Mouse (Mus musculus) c-Kit-positive CD71-positive TER-119-positive erythroid progenitor cells, embryonic 14.5 days (primary cell): ENCODE data around the gene Pparg.

Experiments
- DNase-seq: peaks from one replicate; pipeline ENCODE4 v3.0.0-alpha.2; 2013; ENCODE audit warnings: low spot score

Gene Pparg

DNA sequence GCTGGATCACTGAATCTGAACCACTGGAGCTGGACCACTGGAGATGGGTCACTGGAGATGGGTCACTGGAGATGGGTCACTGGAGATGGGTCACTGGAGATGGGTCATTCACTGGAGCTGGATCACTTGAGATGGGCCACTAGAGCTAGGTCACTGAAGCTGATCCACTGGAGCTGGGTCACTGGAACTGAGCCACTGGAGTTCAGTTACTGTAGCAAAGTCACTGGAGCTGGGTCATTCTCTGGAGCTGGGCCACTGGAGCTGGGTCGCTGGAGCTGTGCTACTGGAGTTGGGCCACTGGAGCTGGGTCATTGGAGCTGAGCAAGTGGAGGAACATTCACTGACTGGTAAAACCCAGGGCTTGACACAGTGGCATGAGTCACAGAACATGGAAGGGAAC lies 145.7 kb downstream of the Pparg start:
- DNase-seq, result no peak

DNA sequence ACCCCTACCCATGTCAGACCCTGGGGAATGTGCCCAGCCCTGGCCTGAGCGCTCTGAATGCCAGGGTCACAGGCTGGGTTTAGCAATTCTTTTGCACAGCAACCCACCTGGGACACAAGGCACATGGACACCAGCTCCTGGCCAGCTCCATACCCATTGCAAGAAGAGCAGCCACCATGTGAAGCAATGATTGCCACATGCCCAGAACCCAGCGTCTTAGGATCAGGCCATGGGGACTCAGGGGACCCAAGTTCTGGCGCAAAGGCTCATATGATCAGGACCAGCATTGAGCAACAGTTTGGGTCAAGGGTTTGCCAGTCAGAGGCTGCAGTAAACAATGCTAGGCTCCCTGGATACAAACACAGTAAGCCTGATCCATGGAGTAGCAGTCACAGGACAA lies 150.7 kb downstream of the Pparg start:
- DNase-seq, result no peak

DNA sequence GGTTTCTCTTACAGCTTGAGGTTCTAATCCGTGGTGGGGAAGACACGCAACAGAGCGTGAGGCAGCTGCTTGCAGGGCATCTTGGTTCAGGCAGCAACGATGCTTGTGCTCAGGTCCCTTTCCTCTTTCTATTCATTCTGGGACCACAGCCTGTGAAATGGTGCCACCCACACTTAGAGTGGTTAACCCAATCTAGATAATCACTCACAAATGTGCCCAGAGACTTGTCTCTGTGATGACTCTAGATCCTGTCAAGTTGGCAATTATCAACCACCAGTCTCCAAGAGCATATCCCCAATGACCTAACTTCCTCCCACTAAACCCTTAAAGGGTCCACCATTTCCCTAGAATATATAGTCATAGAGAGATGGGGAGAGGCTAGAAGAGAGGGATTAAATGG lies 152.5 kb downstream of the Pparg start:
- DNase-seq, result no peak

DNA sequence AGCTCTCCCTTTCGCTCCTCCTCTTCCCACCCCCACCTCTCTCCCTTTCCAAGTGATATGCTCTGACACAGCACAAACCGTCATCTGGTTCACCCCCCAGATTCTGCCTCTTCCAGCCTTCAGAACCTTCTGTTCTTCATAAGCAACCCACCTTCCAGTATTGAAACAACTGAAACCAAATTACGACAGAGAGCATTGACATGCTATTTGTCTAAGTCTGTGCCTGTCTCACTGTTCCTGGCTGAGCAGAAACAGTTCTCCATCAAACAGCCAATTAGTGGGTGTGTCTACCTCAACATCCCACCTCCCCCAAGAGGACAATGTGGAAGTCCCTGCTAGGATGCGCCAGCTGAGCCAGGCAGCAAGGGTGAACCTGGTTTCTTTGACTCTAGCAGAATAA lies 157.2 kb downstream of the Pparg start:
- DNase-seq, result no peak

DNA sequence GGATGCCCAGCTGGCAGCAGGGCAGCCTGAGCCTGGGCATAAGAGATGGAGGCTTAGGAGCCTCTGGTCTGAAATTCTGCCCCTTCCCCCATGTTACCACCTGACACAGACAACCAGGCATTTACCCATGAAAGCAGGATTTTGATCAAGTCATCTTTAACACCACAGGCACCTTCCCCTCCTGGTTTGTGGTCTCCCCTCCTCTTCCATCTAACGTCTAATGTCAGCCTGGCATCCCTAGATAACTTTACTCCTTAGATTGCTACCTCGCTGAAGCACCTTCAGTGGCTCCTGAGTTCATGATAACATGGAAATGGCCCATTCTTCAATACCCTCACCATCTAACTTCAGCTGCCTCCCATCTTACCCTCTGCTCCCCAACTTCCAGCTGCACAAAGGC lies 157.6 kb downstream of the Pparg start:
- no peak for DNase-seq

DNA sequence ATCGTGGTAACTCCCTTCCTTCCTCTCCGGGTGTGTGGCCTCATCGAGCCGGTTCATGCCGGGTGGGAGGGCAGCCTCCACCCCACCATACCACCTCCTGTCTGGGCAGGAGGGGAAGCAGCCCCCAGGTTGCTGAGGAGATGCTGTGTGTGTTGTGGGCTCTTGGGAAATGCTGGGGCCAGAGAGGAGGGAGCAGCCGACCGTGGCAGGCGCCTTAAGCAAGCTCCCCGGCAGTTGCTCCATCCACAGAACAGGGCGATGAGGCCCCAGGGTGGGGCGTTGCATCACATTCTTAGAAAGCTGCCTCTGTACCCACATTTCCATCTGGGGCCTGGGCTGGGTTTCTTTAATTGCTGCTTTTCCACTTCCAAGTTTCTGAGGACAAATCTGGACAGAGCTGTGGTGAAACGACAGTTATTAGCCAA lies 158.5 kb downstream of the Pparg start:
- DNase-seq, result no peak

DNA sequence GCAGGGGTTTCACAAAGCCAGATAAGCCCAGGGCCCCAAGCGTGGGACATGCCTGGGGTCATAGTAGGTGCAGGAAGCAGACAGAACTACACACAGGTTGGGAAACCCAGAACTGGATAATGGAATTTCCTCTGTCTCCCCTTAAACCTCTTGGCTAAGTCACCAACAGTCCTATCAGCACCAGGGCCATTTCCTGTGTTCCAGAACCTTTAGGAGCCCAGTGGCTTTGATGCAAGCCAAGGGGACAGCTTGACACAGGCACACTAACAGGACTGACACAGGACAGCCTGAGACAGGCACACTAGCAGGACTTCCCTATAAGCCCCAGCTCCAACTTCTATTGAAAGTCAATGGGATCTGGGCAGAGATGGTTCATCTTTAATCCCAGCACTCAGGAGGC lies 161.2 kb downstream of the Pparg start:
- DNase-seq, result no peak

DNA sequence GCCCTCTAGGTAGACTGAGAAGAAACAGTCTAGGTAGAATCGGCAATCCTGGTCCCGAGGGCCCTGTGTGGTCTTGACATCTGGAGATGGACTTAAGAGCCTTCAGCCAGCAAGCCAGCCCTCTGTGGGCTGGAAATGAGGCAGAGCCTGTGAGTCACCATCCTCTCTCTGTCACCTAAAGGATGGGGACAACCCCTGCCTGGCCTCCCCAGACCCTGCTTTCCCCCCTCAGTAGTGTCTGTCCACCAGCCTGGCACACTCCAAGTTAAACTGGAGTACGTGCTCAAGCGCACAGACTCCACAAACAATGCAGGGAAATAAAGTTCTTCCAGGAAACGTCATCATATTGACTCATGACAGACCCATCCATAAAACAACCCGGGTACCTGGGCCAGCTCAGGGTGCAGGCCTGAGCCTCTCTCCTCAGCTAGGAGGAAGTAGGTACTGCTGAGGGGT lies 162.0 kb downstream of the Pparg start:
- DNase-seq, result no peak

DNA sequence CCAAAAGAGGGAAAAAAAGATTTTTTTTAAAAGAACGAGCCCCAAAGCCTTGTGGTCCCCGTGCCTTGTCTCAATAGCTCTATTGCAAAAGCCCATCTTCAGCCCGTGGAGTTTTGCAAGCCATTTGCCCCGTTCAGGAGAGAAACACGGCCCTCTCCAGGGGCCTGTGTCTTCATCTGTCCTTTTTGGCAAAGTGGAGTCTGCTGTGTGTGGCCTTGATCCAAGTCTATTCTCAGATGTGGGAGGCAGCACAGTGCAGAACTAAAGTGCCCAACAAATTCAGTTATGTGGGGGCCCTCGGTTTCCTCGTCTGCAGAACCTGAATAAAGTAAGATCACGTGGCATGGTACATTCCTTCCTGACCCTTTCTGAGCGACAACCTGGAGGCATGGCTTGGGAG lies 162.4 kb downstream of the Pparg start:
- DNase-seq, result no peak

DNA sequence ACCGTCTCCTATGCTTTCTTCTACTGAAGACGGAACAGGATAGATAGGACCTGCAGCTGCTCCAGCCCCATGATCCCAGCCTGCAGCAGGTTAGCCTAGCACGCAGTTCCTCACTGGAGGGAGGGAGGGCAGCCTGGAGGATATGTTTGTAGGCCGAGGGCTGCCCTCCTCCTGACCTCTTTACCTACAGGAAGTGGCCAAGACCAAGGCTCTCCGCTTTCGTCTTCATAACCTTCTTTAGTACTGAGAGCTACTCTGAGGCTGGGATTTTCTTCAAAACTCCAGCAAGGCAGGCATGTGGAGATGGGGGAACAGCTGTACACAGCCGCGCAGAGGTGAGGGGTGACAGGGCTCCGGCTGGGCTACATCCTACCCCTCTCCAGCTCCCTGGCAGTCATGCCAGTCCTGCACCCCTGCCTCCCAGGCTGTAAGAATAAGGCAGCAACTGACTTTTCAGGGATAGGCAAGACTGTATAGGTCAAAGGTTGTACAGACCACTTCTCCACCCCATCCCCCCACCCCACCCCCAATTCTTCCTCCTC lies 163.8 kb downstream of the Pparg start:
- no peak for DNase-seq

DNA sequence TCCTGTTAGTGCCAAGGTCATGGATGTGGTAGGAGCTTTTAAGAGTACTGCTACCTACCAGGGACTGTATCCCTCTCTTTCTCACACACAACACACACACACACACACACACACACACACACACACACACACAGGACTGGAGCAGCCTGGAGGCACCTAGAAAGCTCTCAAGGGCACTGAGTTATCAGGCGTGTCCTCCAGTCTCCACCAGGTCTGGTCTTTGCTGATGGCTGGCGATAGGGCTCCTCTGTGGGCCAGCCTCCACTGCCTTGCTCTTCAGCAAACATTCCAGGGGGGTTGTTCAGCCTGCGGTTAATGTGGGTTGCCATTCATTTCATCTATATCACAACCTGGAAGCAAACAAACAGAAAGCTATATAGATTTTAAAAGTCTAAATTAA lies 166.7 kb downstream of the Pparg start:
- DNase-seq, result no peak

DNA sequence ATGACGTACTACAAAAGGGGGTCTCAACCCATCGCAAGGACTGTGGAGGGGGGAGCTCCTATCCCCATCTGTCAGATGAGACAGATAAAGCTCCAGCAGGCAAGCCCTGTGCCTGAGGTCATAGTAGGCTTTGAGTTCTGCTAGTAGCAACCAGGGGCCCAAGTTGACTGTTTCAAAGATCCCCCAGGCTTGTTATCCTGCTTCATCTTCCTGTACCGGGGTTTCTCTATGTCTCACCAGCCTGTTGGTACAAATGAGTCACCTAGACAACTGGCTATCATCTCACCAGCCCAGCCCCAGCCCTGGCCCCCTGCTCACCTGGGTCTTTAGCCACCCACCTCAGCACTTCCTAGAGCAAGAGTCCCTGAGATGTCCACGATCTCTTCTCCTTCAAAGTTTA lies 167.6 kb downstream of the Pparg start:
- DNase-seq, result no peak

DNA sequence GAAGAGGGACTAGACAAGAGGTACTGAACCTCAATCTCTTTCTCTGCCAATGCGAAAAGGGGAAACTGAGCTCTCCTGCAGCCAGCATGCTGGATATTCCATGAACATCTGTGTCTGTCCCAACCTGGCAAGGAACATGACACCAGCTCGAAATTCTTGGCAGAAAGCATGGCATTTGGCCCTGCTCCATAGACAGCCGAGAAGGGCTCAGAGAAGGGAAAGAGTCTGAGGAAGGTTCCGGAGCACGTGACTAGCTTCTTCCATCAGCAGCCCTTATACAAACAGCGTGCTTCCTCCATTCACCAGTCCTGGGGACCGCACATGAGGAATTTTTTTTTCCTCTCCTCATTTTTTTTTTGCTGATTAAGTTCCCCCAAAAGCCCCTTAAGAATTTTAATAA lies 173.9 kb downstream of the Pparg start:
- no peak for DNase-seq

DNA sequence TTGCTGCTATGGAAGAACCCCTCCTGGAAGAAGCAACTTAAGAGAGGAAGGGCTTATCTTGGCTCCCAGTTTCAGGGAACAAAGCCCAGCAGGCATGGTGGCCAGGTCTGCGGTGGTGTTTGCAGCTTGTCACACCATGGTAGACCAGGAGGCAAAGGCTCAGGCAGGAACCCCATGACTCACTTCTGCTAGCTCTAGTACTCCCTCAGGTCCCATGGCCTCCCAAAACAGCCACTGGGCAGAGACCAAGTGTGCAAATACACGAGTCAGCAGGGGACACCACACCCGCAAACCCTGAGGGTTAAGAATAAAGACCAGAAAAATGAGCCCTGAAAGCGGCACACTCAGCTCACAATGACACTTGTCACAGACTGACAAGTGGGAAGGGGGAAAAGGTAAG lies 175.4 kb downstream of the Pparg start:
- DNase-seq, result no peak

DNA sequence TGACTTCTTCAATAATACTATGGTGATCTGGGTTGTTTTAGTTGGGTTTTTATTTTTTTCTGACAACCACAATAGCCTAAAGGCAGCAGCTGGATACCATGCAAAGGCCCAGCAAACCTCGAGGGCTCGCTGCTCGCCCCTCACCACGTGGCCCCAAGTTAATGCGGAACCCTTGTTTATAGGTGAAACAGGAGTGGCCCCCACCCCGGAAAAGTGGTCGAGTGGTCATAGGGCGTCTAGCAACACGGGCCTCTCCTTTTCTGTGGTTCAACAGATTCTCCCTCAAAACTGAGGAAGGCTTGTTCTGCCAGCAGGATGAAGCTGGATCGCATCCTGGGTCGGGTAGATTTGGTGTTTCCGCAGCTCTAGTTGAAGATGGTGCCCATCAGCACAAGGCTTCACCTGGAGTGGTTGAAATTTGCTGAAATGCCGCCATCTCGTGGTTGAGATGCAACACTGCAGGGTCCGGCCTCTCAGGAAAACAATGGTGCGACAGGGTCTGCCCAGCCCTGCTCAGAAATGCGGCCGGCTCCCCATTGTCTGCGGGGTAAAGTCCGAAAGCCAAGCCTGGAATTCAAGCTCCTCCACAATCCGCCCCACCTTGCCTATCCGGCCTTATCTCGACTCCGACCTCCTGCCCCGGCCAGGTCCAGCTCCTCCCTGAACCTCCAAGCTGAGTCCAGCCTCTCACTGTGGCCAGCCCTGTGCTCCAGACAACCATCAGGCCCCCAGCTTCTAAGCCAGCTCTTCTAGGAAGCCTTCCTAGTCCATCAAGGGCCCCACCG lies 178.1 kb downstream of the Pparg start:
- DNase-seq, result peak; percentile 53
